Mouse (Mus musculus) kidney, embryonic 16.5 days (tissue): ENCODE measurements around the gene Dock9. TPM values are rescaled to one million over a fixed set of nuclear protein-coding genes. Genes with fewer than 3 reads are reported as not detected.
A peak's percentile ranks its signal among the peaks of the same experiment; 100 is the strongest.

ENCODE experiments used
- ATAC-seq: fragments of 200-750 bp; cut with Nextera tagmentation; 2 replicates; pipeline ENCODE4 v1.8.0; 2017; ENCODE audit warnings: moderate TSS enrichment; ENCODE audit not compliant: low FRiP score, low TSS enrichment
- H3K27ac ChIP-seq: fragments of 300-500 bp; sonication (generic); 2 replicates; pipeline ENCODE4 v1.5.1; 2014; ENCODE audit warnings: low read length
- H3K27me3 ChIP-seq: fragments of 300-500 bp; sonication (generic); 2 replicates; pipeline ENCODE4 v1.6.1; 2014; ENCODE audit warnings: low read length, control low read depth, mixed read lengths; ENCODE audit not compliant: insufficient read depth
- H3K36me3 ChIP-seq: fragments of 300-500 bp; sonication (generic); 2 replicates; pipeline ENCODE4 v1.6.1; 2014; ENCODE audit warnings: low read length, control low read depth, mixed read lengths; ENCODE audit not compliant: insufficient read depth
- H3K4me1 ChIP-seq: fragments of 300-500 bp; sonication (generic); 2 replicates; pipeline ENCODE4 v1.6.1; 2014; ENCODE audit warnings: low read length, control low read depth, mixed read lengths; ENCODE audit not compliant: insufficient read depth
- H3K4me2 ChIP-seq: fragments of 300-500 bp; sonication (generic); replicated peaks from 2 replicates; pipeline ENCODE4 v1.6.1; 2014; ENCODE audit warnings: low read depth, low read length
- H3K4me3 ChIP-seq: fragments of 300-500 bp; sonication (generic); 2 replicates; pipeline ENCODE4 v1.5.1; 2014; ENCODE audit warnings: mild to moderate bottlenecking, low read length
- H3K9ac ChIP-seq: fragments of 300-500 bp; sonication (generic); replicated peaks from 2 replicates; pipeline ENCODE4 v1.6.1; 2014; ENCODE audit warnings: low read length
- H3K9me3 ChIP-seq: fragments of 300-500 bp; sonication (generic); 2 replicates; pipeline ENCODE4 v1.6.1; 2016; ENCODE audit warnings: low read length, control low read depth
- WGBS: fragments of 180-500 bp; shearing (Covaris S2); extraction: QIAGEN DNeasy Blood & Tissue Kit; methylation state at CpG from one replicate; pipeline ENCODE4 v1.1.7; 2014; 5-methylcytosine and 5-hydroxymethylcytosine counted together
- polyA plus RNA-seq: library from polyadenylated mRNA; unstranded; fragments of >200 nt; fragmentation: Nextera tagmentation; extraction: Ambion mirVana; gene quantifications from 2 replicates; pipeline ENCODE4 v1.2.1, GENCODE M21; 2015

Dock9 gene
- 13.0 and 14.0 TPM in 2 replicates for polyA plus RNA-seq

- H3K4me1 ChIP-seq = peaks cover 17% of the 10 kb centered on the region
- H3K4me3 ChIP-seq = peak within 1 kb of the TSS; percentile 69
- WGBS = under 1% methylated on average over 91 of the region's 106 CpGs
- H3K36me3 ChIP-seq = no peaks in the 10 kb centered on the region
- peak within 1 kb of the TSS; percentile 87 for H3K27ac ChIP-seq
- H3K9me3 ChIP-seq = no peaks in the 10 kb centered on the region
- ATAC-seq = peak; percentile 93
- H3K27me3 ChIP-seq = 0 out of 2 replicates have a peak, but pooled peaks cover 5% of the 10 kb centered on the region
- peak within 1 kb of the TSS; percentile 83 for H3K4me2 ChIP-seq
- H3K9ac ChIP-seq = peak within 1 kb of the TSS; percentile 73
These were observed at the start of gene Dock9 for GRCm38 (mm10) chr14:121797457-121798410. TSS of gene Dock9 (minus strand) at chr14:121797837.

GRCm38 (mm10) chr14:121844486-121844885 lies 46.8 kb upstream of the Dock9 start:
- Histone ChIP-seq H3K4me3 (no peak overlapping the region), H3K9ac (no peak overlapping the region), H3K27ac (no peak overlapping the region), H3K9me3 (peaks cover 5% of the 10 kb centered on the region; the same call in 1 of the 2 replicates), H3K36me3 (no peaks in the 10 kb centered on the region), H3K4me2 (no peak overlapping the region), H3K4me1 (no peaks in the 10 kb centered on the region), H3K27me3 (no peaks in the 10 kb centered on the region)
- WGBS = 78% methylated on average over 8 of the region's 8 CpGs
- ATAC-seq = no peak

GRCm38 (mm10) chr14:121840217-121840616 lies 42.6 kb upstream of the Dock9 start:
- H3K27ac ChIP-seq = no peak overlapping the region
- 91% methylated on average over 8 of the region's 8 CpGs for WGBS
- H3K4me1 ChIP-seq = no peaks in the 10 kb centered on the region
- ATAC-seq = no peak
- H3K4me2 ChIP-seq = no peak overlapping the region
- no peaks in the 10 kb centered on the region for H3K27me3 ChIP-seq
- peaks cover 24% of the 10 kb centered on the region for H3K9me3 ChIP-seq
- H3K9ac ChIP-seq = no peak overlapping the region
- H3K4me3 ChIP-seq = no peak overlapping the region
- no peaks in the 10 kb centered on the region for H3K36me3 ChIP-seq

GRCm38 (mm10) chr14:121838161-121838560 lies 40.5 kb upstream of the Dock9 start:
- Histone ChIP-seq H3K4me1 (no peaks in the 10 kb centered on the region), H3K36me3 (no peaks in the 10 kb centered on the region), H3K4me3 (no peak overlapping the region), H3K27ac (no peak overlapping the region), H3K4me2 (no peak overlapping the region), H3K9ac (no peak overlapping the region), H3K9me3 (peaks cover 24% of the 10 kb centered on the region), H3K27me3 (no peaks in the 10 kb centered on the region)
- WGBS = 96% methylated on average over 4 of the region's 4 CpGs
- ATAC-seq = no peak

GRCm38 (mm10) chr14:121833001-121833520 lies 35.4 kb upstream of the Dock9 start:
- H3K27ac ChIP-seq = no peak overlapping the region
- WGBS = 81% methylated on average over 2 of the region's 2 CpGs
- ATAC-seq = no peak
- H3K9me3 ChIP-seq = 0 out of 2 replicates have a peak, but pooled peaks cover 8% of the 10 kb centered on the region
- no peaks in the 10 kb centered on the region for H3K36me3 ChIP-seq
- no peaks in the 10 kb centered on the region for H3K4me1 ChIP-seq
- H3K27me3 ChIP-seq = no peaks in the 10 kb centered on the region
- H3K9ac ChIP-seq = no peak overlapping the region
- no peak overlapping the region for H3K4me2 ChIP-seq
- no peak overlapping the region for H3K4me3 ChIP-seq

- H3K4me2 ChIP-seq = no peak overlapping the region
- H3K27ac ChIP-seq = no peak overlapping the region
- peaks cover 3% of the 10 kb centered on the region; the same call in 1 of the 2 replicates for H3K4me1 ChIP-seq
- H3K9ac ChIP-seq = no peak overlapping the region
- 84% methylated on average over 4 of the region's 4 CpGs for WGBS
- H3K4me3 ChIP-seq = no peak overlapping the region
- no peaks in the 10 kb centered on the region for H3K27me3 ChIP-seq
- no peak for ATAC-seq
- no peaks in the 10 kb centered on the region for H3K9me3 ChIP-seq
- no peaks in the 10 kb centered on the region for H3K36me3 ChIP-seq
These were observed 32.3 kb upstream of the Dock9 start for GRCm38 (mm10) chr14:121829816-121830442.

GRCm38 (mm10) chr14:121827091-121827490 lies 29.5 kb upstream of the Dock9 start:
- Histone ChIP-seq H3K27me3 (no peaks in the 10 kb centered on the region), H3K4me3 (no peak overlapping the region), H3K9me3 (no peaks in the 10 kb centered on the region), H3K9ac (no peak overlapping the region), H3K27ac (no peak overlapping the region), H3K36me3 (no peaks in the 10 kb centered on the region), H3K4me2 (no peak overlapping the region), H3K4me1 (peaks cover 16% of the 10 kb centered on the region)
- 78% methylated on average over 7 of the region's 7 CpGs for WGBS
- no peak for ATAC-seq

GRCm38 (mm10) chr14:121825521-121826445 lies 28.1 kb upstream of the Dock9 start:
- H3K9me3 ChIP-seq = no peaks in the 10 kb centered on the region
- H3K4me3 ChIP-seq = no peak overlapping the region
- ATAC-seq = no peak
- H3K4me1 ChIP-seq = peaks cover 16% of the 10 kb centered on the region
- WGBS = 72% methylated on average over 10 of the region's 10 CpGs
- H3K27me3 ChIP-seq = no peaks in the 10 kb centered on the region
- H3K27ac ChIP-seq = no peak overlapping the region; the same call in 1 of the 2 replicates
- no peak overlapping the region for H3K4me2 ChIP-seq
- no peak overlapping the region for H3K9ac ChIP-seq
- H3K36me3 ChIP-seq = no peaks in the 10 kb centered on the region
